Mouse (Mus musculus): ENCODE data around the gene 5730455P16Rik. TPM values are rescaled to one million over a fixed set of nuclear protein-coding genes. Genes with fewer than 3 reads are reported as not detected.
"Not testable (repeated sequence)": the region's sequence is repeated elsewhere in the genome, so short reads cannot be mapped to it uniquely, and the experiment has no call there.

Gene 5730455P16Rik
- polyA plus RNA-seq (2015; fragmentation: Nextera tagmentation; extraction: Ambion mirVana), result 36.9 and 41.1 TPM in 2 replicates

DNA sequence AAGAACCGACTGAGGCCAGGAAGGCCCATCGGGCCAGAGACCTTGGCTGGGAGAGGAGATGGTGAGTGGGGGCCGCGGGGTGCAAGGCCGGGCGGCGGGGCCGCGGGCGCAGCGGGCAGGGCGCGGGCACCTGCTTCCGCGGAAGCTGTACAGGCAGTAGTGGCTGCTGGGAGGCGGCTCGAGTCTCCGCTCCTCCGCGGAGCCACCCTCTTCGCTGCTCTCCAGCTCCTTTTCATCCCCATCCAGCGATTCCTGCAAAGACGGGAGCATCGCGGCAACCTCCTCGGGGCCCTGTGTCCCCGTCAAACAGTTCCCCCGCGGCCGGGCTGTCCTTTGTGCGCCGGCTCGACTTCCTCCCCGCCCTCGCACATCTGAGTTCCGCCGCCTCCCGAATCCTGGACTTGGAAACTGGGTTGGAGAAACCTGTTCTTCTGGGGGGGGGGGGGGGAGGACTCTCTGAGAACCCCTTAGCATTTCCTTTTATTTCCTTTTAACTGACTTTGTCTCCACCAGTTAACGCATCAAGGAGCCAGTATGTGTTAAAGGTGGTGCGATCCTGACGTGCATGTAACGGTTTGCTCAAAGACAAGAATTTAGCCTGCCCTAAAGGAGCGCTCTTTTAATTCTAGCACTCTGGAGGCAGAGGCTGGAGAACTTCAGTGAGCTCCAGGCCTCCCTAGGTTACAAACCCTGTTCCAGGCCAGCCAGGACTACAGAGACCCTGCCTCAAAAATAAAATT lies at the start of gene 5730455P16Rik:
TSS of gene 5730455P16Rik (minus strand) at position 323 of the 740 bp plus-strand sequence.
- H3K27me3 ChIP-seq (replicated peaks; ENCODE audit: control insufficient read depth, insufficient read depth, low read length), result no peaks in the 10 kb centered on the region
- H3K36me3 ChIP-seq (ENCODE audit: control insufficient read depth, insufficient read depth, low read length), result no peaks in the 10 kb centered on the region; the same call in 1 of the 2 replicates
- peak within 1 kb of the TSS; percentile 92 for H3K27ac ChIP-seq (ENCODE audit: low read depth, low read length)
- H3K4me1 ChIP-seq (ENCODE audit: control insufficient read depth, insufficient read depth, low read depth, low read length), result peaks cover 7% of the 10 kb centered on the region
- 2% methylated on average over 30 of the region's 43 CpGs for WGBS
- peak; percentile 87 for ATAC-seq
- H3K4me2 ChIP-seq (ENCODE audit: low read length), result peak within 1 kb of the TSS; percentile 76
- H3K9ac ChIP-seq (ENCODE audit: low read depth, low read length), result peak within 1 kb of the TSS; percentile 96
- peak within 1 kb of the TSS; percentile 79 for H3K4me3 ChIP-seq (ENCODE audit: low read length)
- H3K9me3 ChIP-seq (ENCODE audit: control insufficient read depth, low read length), result no peaks in the 10 kb centered on the region

DNA sequence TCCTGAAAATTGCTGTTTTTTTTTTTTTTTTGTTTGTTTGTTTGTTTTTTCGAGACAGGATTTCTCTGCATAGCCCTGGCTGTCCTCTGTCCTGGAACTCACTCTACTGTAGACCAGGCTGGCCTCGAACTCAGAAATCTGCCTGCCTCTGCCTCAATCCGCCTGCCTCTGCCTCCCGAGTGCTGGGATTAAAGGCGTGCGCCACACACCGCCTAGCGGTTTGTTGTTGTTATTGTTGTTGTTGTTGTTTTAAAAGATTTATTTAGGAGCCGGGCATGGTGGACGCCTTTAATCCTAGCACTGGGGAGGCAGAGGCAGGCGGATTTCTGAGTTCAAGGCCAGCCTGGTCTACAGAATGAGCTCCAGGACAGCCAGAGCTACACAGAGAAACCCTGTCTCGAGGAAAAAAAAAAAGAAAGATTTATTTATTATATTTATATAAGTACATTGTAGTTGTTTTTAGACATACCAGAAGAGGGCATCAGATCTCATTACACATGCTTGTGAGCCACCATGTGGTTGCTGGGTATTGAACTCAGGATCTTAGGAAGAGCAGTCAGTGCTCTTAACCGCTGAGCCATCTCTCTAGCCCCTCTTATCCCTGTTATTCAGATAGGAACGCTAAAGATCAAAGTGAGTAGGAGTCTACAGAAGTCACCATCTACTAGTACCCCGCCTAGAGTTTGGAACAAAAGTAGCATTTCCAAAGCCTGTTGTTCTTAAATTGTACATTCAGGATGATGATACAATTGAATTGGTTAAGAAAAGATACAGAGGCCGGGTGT lies 48.4 kb upstream of the 5730455P16Rik start:
- not testable (repeated sequence) for H3K27ac ChIP-seq (ENCODE audit: low read depth, low read length); H3K9ac ChIP-seq (ENCODE audit: low read depth, low read length); H3K4me2 ChIP-seq (ENCODE audit: low read length); H3K27me3 ChIP-seq (replicated peaks; ENCODE audit: control insufficient read depth, insufficient read depth, low read length); H3K9me3 ChIP-seq (ENCODE audit: control insufficient read depth, low read length); H3K4me1 ChIP-seq (ENCODE audit: control insufficient read depth, insufficient read depth, low read depth, low read length); H3K4me3 ChIP-seq (ENCODE audit: low read length); H3K36me3 ChIP-seq (ENCODE audit: control insufficient read depth, insufficient read depth, low read length); ATAC-seq
- 85% methylated on average over 16 of the region's 16 CpGs for WGBS

DNA sequence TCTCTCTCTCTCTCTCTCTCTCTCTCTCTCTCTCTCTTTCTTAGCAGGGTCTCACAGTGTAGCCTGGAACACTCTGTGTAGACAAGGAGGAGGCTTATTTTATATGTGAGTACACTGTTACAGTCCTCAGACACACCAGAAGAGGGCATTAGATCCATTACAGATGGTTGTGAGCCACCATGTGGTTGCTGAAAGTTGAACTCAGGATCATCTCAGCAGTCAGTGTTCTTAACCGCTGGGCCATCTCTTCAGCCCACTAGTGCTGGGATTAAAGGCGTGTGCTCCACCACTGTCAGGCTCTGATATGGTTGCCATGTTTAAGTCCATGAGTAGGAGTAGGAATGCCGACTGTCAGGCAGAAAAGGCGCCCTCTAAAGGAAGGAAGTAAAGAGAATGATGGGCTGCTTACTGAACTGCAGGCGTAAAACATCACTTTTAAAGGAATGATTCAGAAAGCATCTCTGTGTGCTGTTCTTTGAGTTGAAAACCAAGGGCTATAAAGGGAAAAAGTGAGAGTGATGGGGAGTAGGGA lies 47.5 kb upstream of the 5730455P16Rik start:
- no peak for ATAC-seq
- no peak overlapping the region for H3K27ac ChIP-seq (ENCODE audit: low read depth, low read length)
- no peaks in the 10 kb centered on the region for H3K36me3 ChIP-seq (ENCODE audit: control insufficient read depth, insufficient read depth, low read length)
- peaks cover 7% of the 10 kb centered on the region for H3K4me1 ChIP-seq (ENCODE audit: control insufficient read depth, insufficient read depth, low read depth, low read length)
- no peak overlapping the region for H3K9ac ChIP-seq (ENCODE audit: low read depth, low read length)
- no peak overlapping the region for H3K4me3 ChIP-seq (ENCODE audit: low read length)
- no peaks in the 10 kb centered on the region for H3K9me3 ChIP-seq (ENCODE audit: control insufficient read depth, low read length)
- 63% methylated on average over 5 of the region's 5 CpGs for WGBS
- no peaks in the 10 kb centered on the region for H3K27me3 ChIP-seq (replicated peaks; ENCODE audit: control insufficient read depth, insufficient read depth, low read length)
- no peak overlapping the region for H3K4me2 ChIP-seq (ENCODE audit: low read length)

DNA sequence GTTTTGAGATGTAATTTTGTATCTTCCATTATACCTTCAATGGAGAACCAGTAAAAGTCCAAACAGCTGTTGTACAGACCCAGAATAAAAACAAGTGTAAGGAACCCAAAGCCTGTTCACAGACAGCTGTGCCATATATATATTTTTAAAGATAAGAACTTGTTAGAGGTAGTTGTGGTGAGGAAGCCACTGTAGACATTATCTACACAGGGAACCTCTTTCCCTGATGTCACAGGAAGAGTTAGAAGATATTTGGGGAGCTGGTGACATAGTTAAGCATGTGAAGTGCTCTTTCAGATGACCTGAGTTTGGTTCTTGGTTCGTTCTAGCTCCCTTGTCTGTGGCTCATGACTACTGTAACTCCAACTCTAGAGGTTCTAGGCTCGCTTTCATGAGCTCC lies 46.9 kb upstream of the 5730455P16Rik start:
- Histone ChIP-seq H3K4me1 (ENCODE audit: control insufficient read depth, insufficient read depth, low read depth, low read length) (peaks cover 4% of the 10 kb centered on the region), H3K36me3 (ENCODE audit: control insufficient read depth, insufficient read depth, low read length) (no peaks in the 10 kb centered on the region), H3K9me3 (ENCODE audit: control insufficient read depth, low read length) (no peaks in the 10 kb centered on the region), H3K27me3 (replicated peaks; ENCODE audit: control insufficient read depth, insufficient read depth, low read length) (no peaks in the 10 kb centered on the region), H3K4me3 (ENCODE audit: low read length) (no peak overlapping the region), H3K9ac (ENCODE audit: low read depth, low read length) (no peak overlapping the region), H3K4me2 (ENCODE audit: low read length) (no peak overlapping the region), H3K27ac (ENCODE audit: low read depth, low read length) (no peak overlapping the region)
- 79% methylated on average over 2 of the region's 2 CpGs for WGBS
- no peak for ATAC-seq

GRCm38 (mm10) chr11:80421421-80422047 lies 43.7 kb upstream of the 5730455P16Rik start:
- Histone ChIP-seq H3K36me3 (ENCODE audit: control insufficient read depth, insufficient read depth, low read length) (peaks cover 7% of the 10 kb centered on the region), H3K4me1 (ENCODE audit: control insufficient read depth, insufficient read depth, low read depth, low read length) (no peaks in the 10 kb centered on the region), H3K9me3 (ENCODE audit: control insufficient read depth, low read length) (peaks cover 3% of the 10 kb centered on the region; the same call in 1 of the 2 replicates), H3K4me3 (ENCODE audit: low read length) (no peak overlapping the region), H3K9ac (ENCODE audit: low read depth, low read length) (no peak overlapping the region), H3K27ac (ENCODE audit: low read depth, low read length) (no peak overlapping the region), H3K27me3 (replicated peaks; ENCODE audit: control insufficient read depth, insufficient read depth, low read length) (no peaks in the 10 kb centered on the region), H3K4me2 (ENCODE audit: low read length) (no peak overlapping the region)
- WGBS, result 91% methylated on average over 7 of the region's 7 CpGs
- ATAC-seq, result no peak

DNA sequence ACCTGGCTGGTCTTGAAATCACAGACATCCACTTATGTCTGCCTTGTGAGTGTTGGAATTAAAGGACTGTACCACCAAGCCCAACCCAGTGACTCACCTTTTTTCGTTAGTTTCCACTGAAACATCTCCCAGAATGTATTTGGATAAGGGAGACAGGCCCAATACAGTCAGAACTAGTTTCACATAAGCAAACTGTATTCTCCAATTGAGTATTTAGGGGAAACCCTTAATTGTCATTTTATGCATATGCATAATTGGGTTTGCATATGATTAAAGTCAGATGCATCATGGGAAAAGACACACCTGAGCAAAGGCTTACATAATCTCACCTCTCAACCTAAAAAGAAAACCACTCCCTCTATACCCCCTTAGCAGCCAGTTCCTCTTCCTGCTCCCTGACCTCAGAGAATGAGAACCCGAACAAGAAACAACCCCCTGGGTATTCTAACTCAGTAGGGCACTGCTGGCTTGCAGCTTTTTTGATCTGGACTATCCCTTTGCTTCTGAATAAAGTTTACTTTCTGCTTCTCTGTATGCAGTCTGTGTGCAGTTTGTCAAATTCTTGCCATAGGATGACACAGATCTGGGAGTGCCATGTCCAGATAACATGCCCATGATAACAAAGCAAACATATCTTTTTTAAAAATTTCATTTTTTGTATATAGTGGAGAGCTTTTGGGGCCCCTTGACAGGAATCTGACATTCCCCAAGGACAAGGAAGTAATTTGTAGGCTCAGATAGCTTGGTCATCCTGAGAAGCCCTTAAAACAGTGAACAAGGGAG lies 42.6 kb upstream of the 5730455P16Rik start:
- Histone ChIP-seq H3K4me1 (ENCODE audit: control insufficient read depth, insufficient read depth, low read depth, low read length) (no peaks in the 10 kb centered on the region), H3K9ac (ENCODE audit: low read depth, low read length) (no peak overlapping the region), H3K27ac (ENCODE audit: low read depth, low read length) (no peak overlapping the region), H3K36me3 (ENCODE audit: control insufficient read depth, insufficient read depth, low read length) (peaks cover 11% of the 10 kb centered on the region), H3K4me2 (ENCODE audit: low read length) (no peak overlapping the region), H3K9me3 (ENCODE audit: control insufficient read depth, low read length) (peaks cover 6% of the 10 kb centered on the region; the same call in 1 of the 2 replicates), H3K27me3 (replicated peaks; ENCODE audit: control insufficient read depth, insufficient read depth, low read length) (no peaks in the 10 kb centered on the region), H3K4me3 (ENCODE audit: low read length) (no peak overlapping the region)
- 61% methylated on average over 2 of the region's 2 CpGs for WGBS
- no peak for ATAC-seq

DNA sequence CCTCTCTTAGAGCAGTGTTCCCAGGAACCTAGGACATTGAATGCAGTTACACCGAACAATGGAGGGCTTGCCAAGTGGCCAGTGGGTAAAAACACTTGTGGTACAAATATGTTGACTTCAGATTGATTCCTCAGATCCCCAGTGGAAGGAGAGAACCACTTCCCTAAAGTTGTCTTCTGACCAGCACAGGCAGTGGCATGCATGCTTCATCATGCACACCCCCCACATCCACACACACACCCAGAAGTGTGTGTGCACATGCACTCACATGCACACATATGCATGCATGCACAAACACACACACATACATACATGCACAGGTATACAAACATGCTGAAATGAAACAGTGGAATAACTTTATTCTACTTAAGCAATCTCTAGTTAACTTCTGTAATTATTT lies 41.9 kb upstream of the 5730455P16Rik start:
- H3K9ac ChIP-seq (ENCODE audit: low read depth, low read length), result no peak overlapping the region
- H3K27ac ChIP-seq (ENCODE audit: low read depth, low read length), result no peak overlapping the region
- peaks cover 16% of the 10 kb centered on the region for H3K36me3 ChIP-seq (ENCODE audit: control insufficient read depth, insufficient read depth, low read length)
- no peak overlapping the region for H3K4me2 ChIP-seq (ENCODE audit: low read length)
- no peak for ATAC-seq
- H3K4me1 ChIP-seq (ENCODE audit: control insufficient read depth, insufficient read depth, low read depth, low read length), result no peaks in the 10 kb centered on the region
- H3K4me3 ChIP-seq (ENCODE audit: low read length), result no peak overlapping the region
- peaks cover 6% of the 10 kb centered on the region; the same call in 1 of the 2 replicates for H3K9me3 ChIP-seq (ENCODE audit: control insufficient read depth, low read length)
- H3K27me3 ChIP-seq (replicated peaks; ENCODE audit: control insufficient read depth, insufficient read depth, low read length), result no peaks in the 10 kb centered on the region
- 83% methylated on average over 1 of the region's 1 CpGs for WGBS

DNA sequence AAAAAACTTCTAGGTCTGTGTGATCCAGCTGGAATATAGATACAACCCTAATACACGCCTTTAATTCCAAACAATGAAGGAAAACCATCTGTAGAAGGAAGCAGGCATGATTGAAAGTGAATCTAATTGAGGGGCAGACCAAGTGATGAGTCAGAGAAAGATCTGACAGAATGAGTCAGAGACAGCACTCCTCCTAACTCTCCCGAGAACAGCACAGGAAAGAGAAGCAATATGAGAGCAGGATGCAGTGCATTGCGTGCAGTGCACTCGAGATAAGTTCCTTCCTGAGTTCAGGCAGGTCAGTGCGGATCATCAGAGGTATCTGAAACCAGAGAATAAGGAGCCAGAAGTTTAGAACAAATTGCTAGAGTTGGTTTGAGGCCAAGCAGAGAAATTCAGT lies 39.3 kb upstream of the 5730455P16Rik start:
- WGBS, result 87% methylated on average over 5 of the region's 5 CpGs
- ATAC-seq, result no peak
- Histone ChIP-seq H3K9me3 (ENCODE audit: control insufficient read depth, low read length) (peaks cover 6% of the 10 kb centered on the region; the same call in 1 of the 2 replicates), H3K4me1 (ENCODE audit: control insufficient read depth, insufficient read depth, low read depth, low read length) (no peaks in the 10 kb centered on the region), H3K27ac (ENCODE audit: low read depth, low read length) (no peak overlapping the region), H3K4me2 (ENCODE audit: low read length) (no peak overlapping the region), H3K9ac (ENCODE audit: low read depth, low read length) (no peak overlapping the region), H3K36me3 (ENCODE audit: control insufficient read depth, insufficient read depth, low read length) (peaks cover 17% of the 10 kb centered on the region), H3K27me3 (replicated peaks; ENCODE audit: control insufficient read depth, insufficient read depth, low read length) (no peaks in the 10 kb centered on the region), H3K4me3 (ENCODE audit: low read length) (no peak overlapping the region)
